Mouse (Mus musculus) neutrophil, adult 83 days (primary cell): Measurements from ENCODE around the gene Adra2a. TPM values are rescaled to one million over a fixed set of nuclear protein-coding genes. Genes with fewer than 3 reads are reported as not detected.

Experiments
- total RNA-seq, 2 experiments: library from RNA; stranded (reverse); gene quantifications; one replicate each; pipeline ENCODE4 v1.2.4; 2023

Gene Adra2a
- total RNA-seq: under 1 TPM; 0.11 to 0.22 TPM

GRCm38 (mm10) chr19:54043851-54044250 is at the start of gene Adra2a:
TSS of gene Adra2a (plus strand) at chr19:54044151.

Other genes with a start within 250 kb of the Adra2a start
- 10 to 100 TPM; 60.9 to 61.4 TPM for gene Pdcd4, start 151.9 kb upstream of the Adra2a start, total RNA-seq
- gene Shoc2, start 99.8 kb upstream of the Adra2a start, total RNA-seq: 10 to 100 TPM; 54.2 to 57.4 TPM
- 10 to 100 TPM; 56.3 to 58.8 TPM for gene Bbip1, start 99.5 kb upstream of the Adra2a start, total RNA-seq